7 mouse cellular contexts compared by ENCODE assay signal in genomic region chr9:101002053-101002452, GRCm38 (mm10). TPM values are rescaled to one million over a fixed set of nuclear protein-coding genes. Genes with fewer than 3 reads are reported as not detected.
DNase-seq lines count a peak whose midpoint lies in the region; ATAC-seq and TF ChIP-seq lines count a peak whose summit lies in the region.

No protein-coding gene starts in this region.

- peaks cover 2% of the 10 kb centered on the region; the same call in 1 of the 2 replicates for H3K36me3 ChIP-seq in kidney, adult 2 months (ENCODE audit: control insufficient read depth, insufficient read depth, low read length)
- peaks cover 37% of the 10 kb centered on the region for H3K36me3 ChIP-seq in kidney, embryonic 15.5 days
- no peaks in the 10 kb centered on the region for H3K36me3 ChIP-seq in E14TG2a.4 (ENCODE audit: insufficient read depth, low read length)
- H3K36me3 ChIP-seq in hindbrain, embryonic 14.5 days (replicated peaks; ENCODE audit: control insufficient read depth, insufficient read depth): peaks cover 11% of the 10 kb centered on the region

- 98% methylated on average over 4 of the region's 4 CpGs for WGBS in kidney, adult 2 months
- WGBS in kidney, embryonic 15.5 days: 96% methylated on average over 4 of the region's 4 CpGs
- WGBS in hindbrain, embryonic 14.5 days: 92% methylated on average over 4 of the region's 4 CpGs

- H3K4me1 ChIP-seq in kidney, adult 2 months (ENCODE audit: control insufficient read depth, insufficient read depth, low read length): no peaks in the 10 kb centered on the region; the same call in 1 of the 2 replicates
- 0 out of 2 replicates have a peak, but pooled peaks cover 7% of the 10 kb centered on the region for H3K4me1 ChIP-seq in kidney, embryonic 15.5 days
- H3K4me1 ChIP-seq in E14TG2a.4 (replicated peaks; ENCODE audit: low read depth, low read length): peaks cover 25% of the 10 kb centered on the region
- H3K4me1 ChIP-seq in hindbrain, embryonic 14.5 days (replicated peaks; ENCODE audit: control insufficient read depth, insufficient read depth, low read length): no peaks in the 10 kb centered on the region

- TF ChIP-seq CTCF in kidney, adult 2 months (conservative IDR thresholded peaks at IDR 0.05; ENCODE audit: insufficient read depth, insufficient read length, low read depth, low read length): peak; percentile 32; the same call in 1 of the 2 replicates
- peak; percentile 93 for TF ChIP-seq CTCF in E14TG2a.4 (conservative IDR thresholded peaks at IDR 0.05; ENCODE audit: low read length)

- no peak overlapping the region for H3K27ac ChIP-seq in kidney, adult 2 months (ENCODE audit: insufficient read depth, low read depth, low read length)
- H3K27ac ChIP-seq in kidney, embryonic 15.5 days: no peak overlapping the region
- no peak overlapping the region for H3K27ac ChIP-seq in hindbrain, embryonic 14.5 days

- H3K27me3 ChIP-seq in kidney, adult 2 months (replicated peaks; ENCODE audit: control insufficient read depth, insufficient read depth, low read length): no peaks in the 10 kb centered on the region
- H3K27me3 ChIP-seq in kidney, embryonic 15.5 days: no peaks in the 10 kb centered on the region
- H3K27me3 ChIP-seq in E14TG2a.4 (ENCODE audit: insufficient read depth, low read length): no peaks in the 10 kb centered on the region
- H3K27me3 ChIP-seq in hindbrain, embryonic 14.5 days (ENCODE audit: control insufficient read depth, insufficient read depth, low read length): no peaks in the 10 kb centered on the region

- no peak overlapping the region for H3K9ac ChIP-seq in kidney, embryonic 15.5 days
- no peak overlapping the region for H3K9ac ChIP-seq in hindbrain, embryonic 14.5 days

- no peak for ATAC-seq in kidney, embryonic 15.5 days (replicated peaks; ENCODE audit: low FRiP score)
- no peak for ATAC-seq in hindbrain, embryonic 14.5 days (ENCODE audit: low FRiP score)

- H3K4me2 ChIP-seq in kidney, embryonic 15.5 days: no peak overlapping the region
- H3K4me2 ChIP-seq in hindbrain, embryonic 14.5 days (replicated peaks): no peak overlapping the region

- TF ChIP-seq POLR2A in kidney, adult 2 months (IDR thresholded peaks at IDR 0.05; ENCODE audit: low read depth, low read length): no peak

- no peaks in the 10 kb centered on the region; the same call in 1 of the 2 replicates for H3K9me3 ChIP-seq in kidney, embryonic 15.5 days (replicated peaks)
- peaks cover 16% of the 10 kb centered on the region for H3K9me3 ChIP-seq in E14TG2a.4 (ENCODE audit: low read length)
- H3K9me3 ChIP-seq in hindbrain, embryonic 14.5 days (ENCODE audit: control insufficient read depth, low read length): no peaks in the 10 kb centered on the region

- H3K4me3 ChIP-seq in kidney, adult 2 months (ENCODE audit: insufficient read depth, low read depth, low read length): no peak overlapping the region
- no peak overlapping the region for H3K4me3 ChIP-seq in kidney, embryonic 15.5 days (replicated peaks)
- H3K4me3 ChIP-seq in E14TG2a.4 (replicated peaks; ENCODE audit: low read length): no peak overlapping the region
- H3K4me3 ChIP-seq in hindbrain, embryonic 14.5 days (replicated peaks; ENCODE audit: low read length): no peak overlapping the region

- DNase-seq in kidney, adult 2 months: no peak
- peak; percentile 44 for DNase-seq in 3T3-L1 (ENCODE audit: low read depth, low spot score)
- peak; percentile 53 for DNase-seq in induced T-regulatory cell, adult 2 months (ENCODE audit: low read depth)
- DNase-seq in neural tube, embryonic 10.5 days (ENCODE audit: extremely low spot score, low spot score): no peak
- DNase-seq in hindbrain, embryonic 14.5 days (ENCODE audit: low spot score): no peak

RNA-seq across cellular contexts. Expression of gene Pccb, which starts 32.6 kb away (rescaled TPM):
- 341 and 354 TPM in 2 replicates for polyA plus RNA-seq in kidney, adult 2 months (2012; rRNA removed)
- 24.5 and 26.4 TPM in 2 replicates for polyA plus RNA-seq in kidney, embryonic 15.5 days (2015; fragmentation: Nextera tagmentation; extraction: Ambion mirVana)
- 24.2 and 24.9 TPM in 2 replicates for polyA plus RNA-seq in hindbrain, embryonic 14.5 days (2014; fragmentation: Nextera tagmentation; extraction: Ambion mirVana)

Comparison
In these comparisons a context has a peak if more than half of its experiments do, and no peak if none do; other contexts are left out.
1. RNA of gene Pccb, which starts 32.6 kb away (polyA plus RNA-seq): 341 to 354 TPM in kidney, adult 2 months; 24.5 to 26.4 TPM in kidney, embryonic 15.5 days and 24.2 to 24.9 TPM in hindbrain, embryonic 14.5 days; every median in the first group is over 10 times any median in the second.
2. DNase-seq: peak in 3T3-L1 (single experiment) and induced T-regulatory cell, adult 2 months (single experiment); none in kidney, adult 2 months (single experiment), neural tube, embryonic 10.5 days (single experiment) and hindbrain, embryonic 14.5 days (single experiment).